In genomic region chr11:103267346-103268219, GRCm38 (mm10) we compare ENCODE assay signal across 8 mouse cellular contexts. TPM values are rescaled to one million over a fixed set of nuclear protein-coding genes. Genes with fewer than 3 reads are reported as not detected.
DNase-seq lines count a peak whose midpoint lies in the region; ATAC-seq and TF ChIP-seq lines count a peak whose summit lies in the region.

Map3k14 (minus strand) TSS chr11:103267472.

- H3K27ac ChIP-seq in heart, embryonic 12.5 days (ENCODE audit: poor library complexity, severe bottlenecking) = peak within 1 kb of the TSS; percentile 73
- peak within 1 kb of the TSS; percentile 92 for H3K27ac ChIP-seq in kidney, postnatal 0 days
- H3K27ac ChIP-seq in liver, embryonic 11.5 days (ENCODE audit: low read depth, low read length) = peak within 1 kb of the TSS; percentile 57
- peak within 1 kb of the TSS; percentile 84 for H3K27ac ChIP-seq in stomach, embryonic 14.5 days (ENCODE audit: low read length)

- H3K4me3 ChIP-seq in heart, embryonic 12.5 days = peak within 1 kb of the TSS; percentile 57
- peak within 1 kb of the TSS; percentile 68 for H3K4me3 ChIP-seq in kidney, postnatal 0 days (replicated peaks; ENCODE audit: low read depth, low read length)
- H3K4me3 ChIP-seq in liver, embryonic 11.5 days (ENCODE audit: low read depth, low read length) = peak within 1 kb of the TSS; percentile 67
- H3K4me3 ChIP-seq in stomach, embryonic 14.5 days (ENCODE audit: low read depth, low read length) = peak within 1 kb of the TSS; percentile 70

- H3K36me3 ChIP-seq in heart, embryonic 12.5 days = no peaks in the 10 kb centered on the region
- H3K36me3 ChIP-seq in kidney, postnatal 0 days (ENCODE audit: insufficient read depth, low read length) = no peaks in the 10 kb centered on the region
- no peaks in the 10 kb centered on the region for H3K36me3 ChIP-seq in liver, embryonic 11.5 days (ENCODE audit: control insufficient read depth, insufficient read depth, low read length)
- H3K36me3 ChIP-seq in stomach, embryonic 14.5 days (ENCODE audit: control insufficient read depth, insufficient read depth, low read length) = no peaks in the 10 kb centered on the region

- 1% methylated on average over 55 of the region's 55 CpGs for WGBS in heart, embryonic 12.5 days
- under 1% methylated on average over 55 of the region's 55 CpGs for WGBS in kidney, postnatal 0 days
- 1% methylated on average over 55 of the region's 55 CpGs for WGBS in liver, embryonic 11.5 days
- under 1% methylated on average over 54 of the region's 55 CpGs for WGBS in stomach, embryonic 14.5 days

- peak; percentile 82 for ATAC-seq in erythroid progenitor cell, adult 5-6 weeks (replicated peaks; ENCODE audit: low FRiP score, poor library complexity, severe bottlenecking)
- peak; percentile 97 for ATAC-seq in heart, embryonic 12.5 days (ENCODE audit: insufficient number of reproducible peaks, low FRiP score)
- peak; percentile 99 for ATAC-seq in kidney, postnatal 0 days (replicated peaks; ENCODE audit: low FRiP score, low read depth)
- peak; percentile 99 for ATAC-seq in liver, embryonic 11.5 days (replicated peaks; ENCODE audit: low FRiP score)
- ATAC-seq in stomach, embryonic 14.5 days (ENCODE audit: insufficient number of reproducible peaks, insufficient read depth, low FRiP score, low read depth) = peak; percentile 98

- H3K9ac ChIP-seq in heart, embryonic 12.5 days = peak within 1 kb of the TSS; percentile 77
- H3K9ac ChIP-seq in kidney, postnatal 0 days (ENCODE audit: low read depth, low read length) = peak within 1 kb of the TSS; percentile 73
- H3K9ac ChIP-seq in liver, embryonic 11.5 days (ENCODE audit: low read depth, low read length) = peak within 1 kb of the TSS; percentile 76
- peak within 1 kb of the TSS; percentile 80 for H3K9ac ChIP-seq in stomach, embryonic 14.5 days (replicated peaks; ENCODE audit: low read depth, low read length)

- peak within 1 kb of the TSS; percentile 86 for H3K4me2 ChIP-seq in heart, embryonic 12.5 days
- H3K4me2 ChIP-seq in kidney, postnatal 0 days (ENCODE audit: low read length) = peak within 1 kb of the TSS; percentile 90
- H3K4me2 ChIP-seq in liver, embryonic 11.5 days = peak within 1 kb of the TSS; percentile 98
- H3K4me2 ChIP-seq in stomach, embryonic 14.5 days (replicated peaks; ENCODE audit: low read depth, low read length) = peak within 1 kb of the TSS; percentile 89

- no peaks in the 10 kb centered on the region for H3K27me3 ChIP-seq in heart, embryonic 12.5 days (replicated peaks)
- no peaks in the 10 kb centered on the region for H3K27me3 ChIP-seq in kidney, postnatal 0 days (ENCODE audit: insufficient read depth, low read length)
- H3K27me3 ChIP-seq in liver, embryonic 11.5 days (replicated peaks; ENCODE audit: control insufficient read depth, insufficient read depth, low read length) = no peaks in the 10 kb centered on the region
- no peaks in the 10 kb centered on the region for H3K27me3 ChIP-seq in stomach, embryonic 14.5 days (ENCODE audit: control insufficient read depth, insufficient read depth, low read length)

- H3K4me1 ChIP-seq in heart, embryonic 12.5 days (replicated peaks) = peaks cover 28% of the 10 kb centered on the region
- peaks cover 21% of the 10 kb centered on the region for H3K4me1 ChIP-seq in kidney, postnatal 0 days (replicated peaks; ENCODE audit: insufficient read depth, low read length)
- peaks cover 23% of the 10 kb centered on the region for H3K4me1 ChIP-seq in liver, embryonic 11.5 days (replicated peaks; ENCODE audit: control insufficient read depth, insufficient read depth, low read length)
- H3K4me1 ChIP-seq in stomach, embryonic 14.5 days (ENCODE audit: control insufficient read depth, insufficient read depth, low read length) = peaks cover 39% of the 10 kb centered on the region

- DNase-seq in CD4-positive helper T cell, adult 2 months (ENCODE audit: low read depth, low spot score) = peak; percentile 99
- peak; percentile 98 for DNase-seq in brain, embryonic 18.5 days (ENCODE audit: low read depth, low spot score)
- peak; percentile 100 for DNase-seq in kidney, postnatal 0 days (ENCODE audit: low spot score)
- DNase-seq in liver, embryonic 11.5 days (ENCODE audit: low spot score) = peak; percentile 100
- peak; percentile 99 for DNase-seq in naive thymus-derived CD4-positive, alpha-beta T cell, adult 2 months (ENCODE audit: low read depth)

- H3K9me3 ChIP-seq in heart, embryonic 12.5 days (replicated peaks) = no peaks in the 10 kb centered on the region
- H3K9me3 ChIP-seq in kidney, postnatal 0 days (replicated peaks; ENCODE audit: low read length) = no peaks in the 10 kb centered on the region
- no peaks in the 10 kb centered on the region for H3K9me3 ChIP-seq in liver, embryonic 11.5 days (ENCODE audit: control insufficient read depth, low read length)
- no peaks in the 10 kb centered on the region for H3K9me3 ChIP-seq in stomach, embryonic 14.5 days (ENCODE audit: control insufficient read depth, low read depth, low read length)

- TF ChIP-seq CTCF in kidney, postnatal 0 days (IDR thresholded peaks at IDR 0.05; ENCODE audit: low read depth) = 0 out of 2 replicates have a peak, but pooled peaks have one; percentile 1

RNA-seq across cellular contexts. Expression of gene Map3k14, which starts in this region (rescaled TPM):
- total RNA-seq in erythroid progenitor cell, adult 5-6 weeks (2015; ENCODE audit: low replicate concordance) = 2.9 and 3.8 TPM in 2 replicates
- total RNA-seq in erythroid progenitor cell, adult 5-6 weeks (2017; ENCODE audit: low replicate concordance) = 0.51 and 3.8 TPM in 2 replicates
- polyA plus RNA-seq in heart, embryonic 12.5 days (2016; fragmentation: Nextera tagmentation; extraction: Ambion mirVana) = 2.0 and 2.6 TPM in 2 replicates
- 3.2 and 3.8 TPM in 2 replicates for polyA plus RNA-seq in kidney, postnatal 0 days (2015; fragmentation: Nextera tagmentation; extraction: Ambion mirVana)
- 1.1 and 1.6 TPM in 2 replicates for polyA plus RNA-seq in liver, embryonic 11.5 days (2014; fragmentation: Nextera tagmentation; extraction: Ambion mirVana)
- polyA plus RNA-seq in stomach, embryonic 14.5 days (2014; fragmentation: Nextera tagmentation; extraction: Ambion mirVana) = 5.6 and 6.0 TPM in 2 replicates

Comparison
In these comparisons a context has a peak if more than half of its experiments do, and no peak if none do; other contexts are left out.
1. Peak in every context shown above with its lines: DNase-seq, ATAC-seq, H3K4me3 ChIP-seq and H3K27ac ChIP-seq.